Mouse (Mus musculus) spleen, adult 2 months (tissue): ENCODE data around the gene Pdik1l. TPM values are rescaled to one million over a fixed set of nuclear protein-coding genes. Genes with fewer than 3 reads are reported as not detected.

Experiments
- DNase-seq, 2 experiments: peaks; one replicate each; pipeline versions ENCODE4 v3.0.0 to v3.0.0-alpha.2; 2012 to 2021; ENCODE audit warnings: low spot score in 2 of 2, low read depth in 1 of 2
- H3K27ac ChIP-seq: fragments of 200-500 bp; 2 replicates; pipeline ENCODE4 v1.5.1; 2012; ENCODE audit warnings: low read length, inconsistent platforms; ENCODE audit not compliant: insufficient read depth
- H3K27me3 ChIP-seq: fragments of 200-500 bp; 2 replicates; pipeline ENCODE4 v1.6.1; 2012; ENCODE audit warnings: mild to moderate bottlenecking, moderate library complexity, low read length, inconsistent platforms; ENCODE audit not compliant: control insufficient read depth, insufficient read depth
- H3K36me3 ChIP-seq: fragments of 200-500 bp; 2 replicates; pipeline ENCODE4 v1.6.1; 2012; ENCODE audit warnings: mild to moderate bottlenecking, low read length, inconsistent platforms; ENCODE audit not compliant: control insufficient read depth, insufficient read depth
- H3K4me1 ChIP-seq: fragments of 200-500 bp; 2 replicates; pipeline ENCODE4 v1.6.1; 2011; ENCODE audit warnings: inconsistent platforms; ENCODE audit not compliant: control insufficient read depth, insufficient read depth, insufficient read length
- H3K4me3 ChIP-seq: fragments of 200-500 bp; 2 replicates; pipeline ENCODE4 v1.5.1; 2011; ENCODE audit warnings: mild to moderate bottlenecking, inconsistent platforms; ENCODE audit not compliant: insufficient read depth, insufficient read length; ENCODE audit errors: extremely low read depth
- CTCF ChIP-seq: fragments of 200-500 bp; IDR thresholded peaks from 2 replicates; pipeline ENCODE4 v1.5.1; 2011; ENCODE audit warnings: mild to moderate bottlenecking, inconsistent platforms; ENCODE audit not compliant: insufficient read depth, insufficient read length, insufficient replicate concordance; ENCODE audit errors: extremely low read depth
- POLR2A ChIP-seq: fragments of 200-500 bp; IDR thresholded peaks from 2 replicates; pipeline ENCODE4 v1.6.1; 2011; ENCODE audit warnings: low read depth, low read length, inconsistent platforms
- WGBS: fragments of 180-500 bp; shearing (Covaris S2); methylation state at CpG from one replicate; pipeline ENCODE4 v1.1.7; 2018; 5-methylcytosine and 5-hydroxymethylcytosine counted together
- polyA plus RNA-seq: library from polyadenylated mRNA; depleted of rRNA; stranded (reverse); fragments of >200 nt; gene quantifications from 2 replicates; pipeline ENCODE4 v1.2.3, GENCODE M21; 2012

Pdik1l gene
- polyA plus RNA-seq, 1 experiment: 3.6 TPM

GRCm38 (mm10) chr4:134253722-134254324, 33.9 kb downstream of the Pdik1l start, which contains the start of gene Grrp1:
Gene Grrp1, minus strand, starts transcription at chr4:134254106.
- TF ChIP-seq CTCF (no peak), POLR2A (no peak)
- H3K27ac ChIP-seq: peak within 1 kb of the TSS; percentile 24; the same call in 1 of the 2 replicates
- peak within 1 kb of the TSS; percentile 9; the same call in 1 of the 2 replicates for H3K4me3 ChIP-seq
- H3K4me1 ChIP-seq: peaks cover 5% of the 10 kb centered on the region
- H3K36me3 ChIP-seq: no peaks in the 10 kb centered on the region
- 22% methylated on average over 13 of the region's 13 CpGs for WGBS
- peaks cover 25% of the 10 kb centered on the region for H3K27me3 ChIP-seq
- DNase-seq: no peak

- H3K4me3 ChIP-seq: 0 out of 2 replicates have a peak overlapping the region, but pooled peaks have one; percentile 9
- no peaks in the 10 kb centered on the region for H3K36me3 ChIP-seq
- H3K4me1 ChIP-seq: peaks cover 5% of the 10 kb centered on the region
- 38% methylated on average over 15 of the region's 15 CpGs for WGBS
- TF ChIP-seq CTCF: no peak
- no peak for DNase-seq
- peak overlapping the region; percentile 24; the same call in 1 of the 2 replicates for H3K27ac ChIP-seq
- H3K27me3 ChIP-seq: peaks cover 25% of the 10 kb centered on the region
Observed at GRCm38 (mm10) chr4:134252911-134253721, 34.6 kb downstream of the Pdik1l start.

GRCm38 (mm10) chr4:134252131-134252910, 35.4 kb downstream of the Pdik1l start:
- DNase-seq: no peak
- Histone ChIP-seq H3K27ac (no peak overlapping the region), H3K4me3 (0 out of 2 replicates have a peak overlapping the region, but pooled peaks have one; percentile 9), H3K4me1 (peaks cover 5% of the 10 kb centered on the region), H3K36me3 (no peaks in the 10 kb centered on the region), H3K27me3 (peaks cover 25% of the 10 kb centered on the region)
- 45% methylated on average over 22 of the region's 22 CpGs for WGBS
- no peak for TF ChIP-seq POLR2A
- no peak for TF ChIP-seq CTCF

GRCm38 (mm10) chr4:134251241-134252130, 36.2 kb downstream of the Pdik1l start:
- no peak for DNase-seq
- WGBS: 9% methylated on average over 91 of the region's 91 CpGs
- no peaks in the 10 kb centered on the region for H3K36me3 ChIP-seq
- H3K4me3 ChIP-seq: peak overlapping the region; percentile 10; the same call in 1 of the 2 replicates
- H3K27ac ChIP-seq: no peak overlapping the region
- peaks cover 25% of the 10 kb centered on the region for H3K27me3 ChIP-seq
- TF ChIP-seq CTCF: no peak
- TF ChIP-seq POLR2A: no peak
- H3K4me1 ChIP-seq: peaks cover 5% of the 10 kb centered on the region

- no peak for DNase-seq
- no peak overlapping the region for H3K4me3 ChIP-seq
- 32% methylated on average over 10 of the region's 10 CpGs for whole genome bisulfite sequencing
- H3K27ac ChIP-seq: no peak overlapping the region
- peaks cover 5% of the 10 kb centered on the region for H3K4me1 ChIP-seq
- peaks cover 25% of the 10 kb centered on the region for H3K27me3 ChIP-seq
- no peaks in the 10 kb centered on the region for H3K36me3 ChIP-seq
- TF ChIP-seq POLR2A (no peak), CTCF (no peak)
Observed at GRCm38 (mm10) chr4:134250930-134251240, 36.8 kb downstream of the Pdik1l start.
